Mouse (Mus musculus) E14TG2a.4 (cell line): ENCODE data around the gene Arhgef3.

Experiments
- CTCF ChIP-seq: conservative IDR thresholded peaks from 2 replicates; pipeline ENCODE4 v1.5.1; 2014; ENCODE audit warnings: low read length
- NANOG ChIP-seq: IDR thresholded peaks from 2 replicates; pipeline ENCODE4 v1.6.1; 2014; ENCODE audit warnings: borderline replicate concordance, low read length, mixed read lengths

GRCm38 (mm10) chr14:27295821-27296220 is 181.1 kb downstream of the Arhgef3 start:
- TF ChIP-seq CTCF (no peak), NANOG (no peak)
